Mouse (Mus musculus) liver, embryonic 14.5 days (tissue): Measurements from ENCODE around the gene Ankrd33b. TPM values are rescaled to one million over a fixed set of nuclear protein-coding genes. Genes with fewer than 3 reads are reported as not detected.

Experiments
- ATAC-seq: fragments of 200-750 bp; cut with Nextera tagmentation; 2 replicates; pipeline ENCODE4 v1.8.0; 2017; ENCODE audit warnings: moderate number of reproducible peaks, mild to moderate bottlenecking, moderate library complexity; ENCODE audit not compliant: insufficient read depth
- DNase-seq, 3 experiments: peaks; one replicate each; pipeline ENCODE4 v3.0.0-alpha.2; 2012 to 2013; ENCODE audit warnings: low read depth in 3 of 3, low spot score in 3 of 3
- H3K27ac ChIP-seq: fragments of 300-500 bp; sonication (generic); 2 replicates; pipeline ENCODE4 v1.5.1; 2014; ENCODE audit warnings: moderate library complexity, mild to moderate bottlenecking, control low read depth, inconsistent platforms
- H3K27me3 ChIP-seq: fragments of 300-500 bp; sonication (generic); 2 replicates; pipeline ENCODE4 v1.6.1; 2014; ENCODE audit warnings: mild to moderate bottlenecking, low read length, moderate library complexity; ENCODE audit not compliant: control insufficient read depth, insufficient read depth
- H3K36me3 ChIP-seq: fragments of 300-500 bp; sonication (generic); replicated peaks from 2 replicates; pipeline ENCODE4 v1.6.1; 2014; ENCODE audit warnings: low read depth; ENCODE audit not compliant: control insufficient read depth, insufficient read depth
- H3K4me1 ChIP-seq, 2 experiments: fragments of 200-500 bp in 1 of 2; fragments of 300-500 bp in 1 of 2; sonication (generic) in 1 of 2; replicated peaks; 2 replicates each; pipeline ENCODE4 v1.6.1; 2012 to 2014; ENCODE audit warnings: antibody characterized with exemption in 1 of 2, inconsistent platforms in 1 of 2, low read length in 1 of 2; ENCODE audit not compliant: control insufficient read depth in 2 of 2, insufficient read depth in 2 of 2
- H3K4me2 ChIP-seq: fragments of 300-500 bp; sonication (generic); 2 replicates; pipeline ENCODE4 v1.6.1; 2014; ENCODE audit warnings: low read depth, mild to moderate bottlenecking, control low read depth, moderate library complexity
- H3K4me3 ChIP-seq, 2 experiments: fragments of 200-500 bp in 1 of 2; fragments of 300-500 bp in 1 of 2; sonication (generic) in 1 of 2; 2 replicates each; pipeline ENCODE4 v1.5.1; 2012 to 2014; ENCODE audit warnings: low read depth in 2 of 2, low read length in 2 of 2, mild to moderate bottlenecking in 2 of 2, control low read depth in 1 of 2, inconsistent platforms in 1 of 2, moderate library complexity in 1 of 2; ENCODE audit not compliant: insufficient read depth in 1 of 2
- H3K9ac ChIP-seq: fragments of 300-500 bp; sonication (generic); replicated peaks from 2 replicates; pipeline ENCODE4 v1.6.1; 2014; ENCODE audit warnings: mild to moderate bottlenecking, control low read depth, moderate library complexity
- H3K9me3 ChIP-seq: fragments of 300-500 bp; sonication (generic); 2 replicates; pipeline ENCODE4 v1.6.1; 2016; ENCODE audit warnings: low read length, mixed read lengths; ENCODE audit not compliant: control insufficient read depth
- CTCF ChIP-seq: IDR thresholded peaks from 2 replicates; pipeline ENCODE4 v1.5.1; 2016; ENCODE audit warnings: antibody characterized with exemption, low read depth, control low read depth
- EP300 ChIP-seq: IDR thresholded peaks from 2 replicates; pipeline ENCODE4 v1.6.1; 2016; ENCODE audit warnings: antibody characterized with exemption, low read depth
- WGBS: fragments of 180-500 bp; shearing (Covaris S2); extraction: QIAGEN DNeasy Blood & Tissue Kit; methylation state at CpG from one replicate; pipeline ENCODE4 v1.1.7; 2014; ENCODE audit not compliant: insufficient replicate concordance; 5-methylcytosine and 5-hydroxymethylcytosine counted together
- polyA plus RNA-seq, 2 experiments: library from polyadenylated mRNA; depleted of rRNA in 1 of 2; stranded (reverse) in 1 of 2; unstranded in 1 of 2; fragments of >200 nt; fragmentation: Nextera tagmentation in 1 of 2; extraction: Ambion mirVana in 1 of 2; gene quantifications; 2 replicates each; pipeline versions ENCODE4 v1.2.1 to v1.2.3; 2012 to 2014

The Ankrd33b gene
- polyA plus RNA-seq, 2 experiments: 0.19 to 0.27 TPM

- no peak for DNase-seq
- no peak for ATAC-seq
- WGBS: 76% methylated on average over 10 of the region's 10 CpGs
These were observed 106.4 kb downstream of the Ankrd33b start for GRCm38 (mm10) chr15:31261094-31261493.

GRCm38 (mm10) chr15:31258693-31259439, 108.7 kb downstream of the Ankrd33b start:
- TF ChIP-seq CTCF (peak; percentile 59), EP300 (no peak)
- Histone ChIP-seq H3K9ac (no peak overlapping the region), H3K4me2 (no peak overlapping the region), H3K27ac (no peak overlapping the region), H3K4me1 (no peaks in the 10 kb centered on the region), H3K4me3 (no peak overlapping the region), H3K27me3 (no peaks in the 10 kb centered on the region), H3K36me3 (no peaks in the 10 kb centered on the region), H3K9me3 (no peaks in the 10 kb centered on the region)
- WGBS: 75% methylated on average over 18 of the region's 18 CpGs
- DNase-seq: no peak
- no peak for ATAC-seq

More at GRCm38 (mm10) chr15:31261094-31261493, 106.4 kb downstream of the Ankrd33b start:
- Histone ChIP-seq H3K4me2 (no peak overlapping the region), H3K9me3 (no peaks in the 10 kb centered on the region), H3K27me3 (no peaks in the 10 kb centered on the region), H3K9ac (no peak overlapping the region), H3K36me3 (no peaks in the 10 kb centered on the region), H3K27ac (no peak overlapping the region), H3K4me1 (no peaks in the 10 kb centered on the region), H3K4me3 (no peak overlapping the region)
- no peak for TF ChIP-seq EP300
- no peak for TF ChIP-seq CTCF

DNA sequence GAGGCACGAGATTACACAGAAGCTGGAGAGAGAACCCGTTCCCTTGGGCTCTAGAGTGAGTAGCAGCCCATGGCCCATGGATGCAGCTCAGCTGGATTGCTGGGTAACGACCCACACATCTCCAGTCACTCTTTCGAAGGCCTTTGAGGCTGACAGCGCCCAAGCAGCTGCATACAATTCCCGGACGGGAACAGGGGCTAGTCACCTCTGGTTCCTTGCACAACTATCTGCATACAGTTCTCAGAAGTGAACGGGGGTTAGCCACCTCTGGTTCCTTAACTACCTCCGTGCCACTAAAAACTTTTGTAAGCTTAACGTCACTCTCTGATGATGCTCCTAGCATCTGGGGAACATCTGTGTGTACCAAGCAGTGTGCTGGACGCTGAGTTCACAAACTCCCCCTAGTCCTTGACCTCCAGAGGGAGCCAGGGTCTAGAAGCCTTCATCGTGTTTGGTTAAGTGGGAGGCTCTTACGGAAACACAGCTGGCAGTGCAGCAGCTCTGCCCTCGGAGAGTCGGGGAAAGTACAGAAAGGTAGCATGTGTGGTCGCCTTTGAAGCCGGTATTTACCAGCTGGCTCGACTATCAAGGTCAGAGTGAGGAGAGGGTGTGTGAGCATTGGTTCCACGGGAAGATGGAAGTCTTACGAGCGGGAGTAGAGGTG, 109.4 kb downstream of the Ankrd33b start:
- ATAC-seq (no peak), DNase-seq (no peak)
- Histone ChIP-seq H3K27ac (no peak overlapping the region), H3K9me3 (no peaks in the 10 kb centered on the region), H3K9ac (no peak overlapping the region), H3K4me1 (peaks cover 0 to 2% of the 10 kb centered on the region in 2 experiments; a peak in 1 of 4 replicates), H3K4me2 (no peak overlapping the region), H3K36me3 (no peaks in the 10 kb centered on the region), H3K27me3 (no peaks in the 10 kb centered on the region), H3K4me3 (no peak overlapping the region)
- TF ChIP-seq EP300: no peak
- TF ChIP-seq CTCF: no peak
- WGBS: 69% methylated on average over 21 of the region's 21 CpGs

GRCm38 (mm10) chr15:31257329-31257728, 110.2 kb downstream of the Ankrd33b start:
- ATAC-seq (no peak), DNase-seq (no peak)
- TF ChIP-seq EP300 (no peak), CTCF (no peak)
- Histone ChIP-seq H3K4me3 (no peak overlapping the region), H3K27me3 (no peaks in the 10 kb centered on the region), H3K4me1 (peaks cover 5 to 10% of the 10 kb centered on the region in 2 experiments), H3K9me3 (no peaks in the 10 kb centered on the region), H3K27ac (no peak overlapping the region), H3K36me3 (no peaks in the 10 kb centered on the region), H3K9ac (no peak overlapping the region), H3K4me2 (no peak overlapping the region)
- 77% methylated on average over 1 of the region's 1 CpGs for WGBS

DNA sequence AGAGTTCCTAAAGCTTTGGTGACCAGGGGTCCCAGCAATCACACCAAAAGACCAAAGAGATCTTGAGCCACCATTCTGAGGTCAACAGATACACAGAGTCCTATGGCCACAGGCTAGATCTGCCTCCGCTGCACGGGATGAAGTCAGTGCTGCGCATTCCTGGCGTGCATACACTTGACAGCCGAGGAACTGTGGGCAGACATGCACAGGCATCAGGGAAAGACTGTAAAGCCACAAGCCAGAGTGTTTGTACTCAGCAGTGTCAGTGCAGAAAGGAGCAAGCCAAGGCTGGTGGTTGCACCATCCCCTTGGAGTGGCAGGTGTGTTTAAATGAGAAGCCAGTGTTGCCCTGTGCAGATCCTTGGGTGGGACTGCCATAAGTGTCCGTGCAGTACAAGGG, 111.8 kb downstream of the Ankrd33b start:
- Histone ChIP-seq H3K4me2 (no peak overlapping the region), H3K36me3 (no peaks in the 10 kb centered on the region), H3K4me3 (no peak overlapping the region), H3K4me1 (peaks cover 11 to 21% of the 10 kb centered on the region in 2 experiments), H3K27me3 (no peaks in the 10 kb centered on the region), H3K27ac (no peak overlapping the region), H3K9ac (no peak overlapping the region), H3K9me3 (no peaks in the 10 kb centered on the region)
- WGBS: 79% methylated on average over 6 of the region's 6 CpGs
- TF ChIP-seq EP300 (no peak), CTCF (no peak)
- no peak for DNase-seq
- no peak for ATAC-seq
